Mouse (Mus musculus) heart, postnatal 0 days (tissue): ENCODE results near the gene Nubp2. TPM values are rescaled to one million over a fixed set of nuclear protein-coding genes. Genes with fewer than 3 reads are reported as not detected.

Experiments used
- ATAC-seq: fragments of 200-750 bp; cut with Nextera tagmentation; 2 replicates; pipeline ENCODE4 v1.8.0; 2017; ENCODE audit warnings: low read depth, moderate number of reproducible peaks, moderate library complexity; ENCODE audit not compliant: insufficient read depth
- DNase-seq: peaks from one replicate; pipeline ENCODE4 v3.0.0-alpha.2; 2016; ENCODE audit warnings: low spot score
- H3K27ac ChIP-seq: fragments of 300-500 bp; sonication (generic); 2 replicates; pipeline ENCODE4 v1.5.1; 2014; ENCODE audit warnings: low read depth, mild to moderate bottlenecking
- H3K27me3 ChIP-seq: fragments of 300-500 bp; sonication (generic); 2 replicates; pipeline ENCODE4 v1.6.1; 2014; ENCODE audit warnings: low read length, mixed read lengths; ENCODE audit not compliant: control insufficient read depth, insufficient read depth
- H3K36me3 ChIP-seq: fragments of 300-500 bp; sonication (generic); replicated peaks from 2 replicates; pipeline ENCODE4 v1.6.1; 2014; ENCODE audit warnings: low read length, mixed read lengths; ENCODE audit not compliant: control insufficient read depth, insufficient read depth
- H3K4me1 ChIP-seq: fragments of 300-500 bp; sonication (generic); 2 replicates; pipeline ENCODE4 v1.6.1; 2014; ENCODE audit warnings: antibody characterized with exemption; ENCODE audit not compliant: control insufficient read depth, insufficient read depth
- H3K4me2 ChIP-seq: fragments of 300-500 bp; sonication (generic); 2 replicates; pipeline ENCODE4 v1.6.1; 2014; ENCODE audit warnings: low read depth, mild to moderate bottlenecking, low read length, moderate library complexity
- H3K4me3 ChIP-seq: fragments of 300-500 bp; sonication (generic); 2 replicates; pipeline ENCODE4 v1.5.1; 2014; ENCODE audit warnings: low read depth, low read length
- H3K9ac ChIP-seq: fragments of 300-500 bp; sonication (generic); replicated peaks from 2 replicates; pipeline ENCODE4 v1.6.1; 2014; ENCODE audit warnings: low read depth, low read length, mixed read lengths
- H3K9me3 ChIP-seq: fragments of 300-500 bp; sonication (generic); replicated peaks from 2 replicates; pipeline ENCODE4 v1.6.1; 2016; ENCODE audit warnings: low read length; ENCODE audit not compliant: control insufficient read depth
- CTCF ChIP-seq: IDR thresholded peaks from 2 replicates; pipeline ENCODE4 v1.5.1; 2016; ENCODE audit warnings: antibody characterized with exemption, control low read depth, low read depth
- EP300 ChIP-seq: IDR thresholded peaks from 2 replicates; pipeline ENCODE4 v1.6.1; 2016; ENCODE audit warnings: antibody characterized with exemption, low read depth
- WGBS: fragments of 180-500 bp; shearing (Covaris S2); extraction: QIAGEN DNeasy Blood & Tissue Kit; methylation state at CpG from one replicate; pipeline ENCODE4 v1.1.7; 2014; 5-methylcytosine and 5-hydroxymethylcytosine counted together
- polyA plus RNA-seq: library from polyadenylated mRNA; unstranded; fragments of >200 nt; fragmentation: Nextera tagmentation; extraction: Ambion mirVana; gene quantifications from 2 replicates; pipeline ENCODE4 v1.2.1, GENCODE M21; 2015
- total RNA-seq: library from RNA; depleted of rRNA; stranded (reverse); fragments of >200 nt; gene quantifications from 2 replicates; pipeline ENCODE4 v1.2.3, GENCODE M21; 2014; ENCODE audit warnings: low replicate concordance

Gene Nubp2
- total and polyA plus RNA-seq, 2 experiments from 2014 or later: 31.3 to 44.9 TPM

DNA sequence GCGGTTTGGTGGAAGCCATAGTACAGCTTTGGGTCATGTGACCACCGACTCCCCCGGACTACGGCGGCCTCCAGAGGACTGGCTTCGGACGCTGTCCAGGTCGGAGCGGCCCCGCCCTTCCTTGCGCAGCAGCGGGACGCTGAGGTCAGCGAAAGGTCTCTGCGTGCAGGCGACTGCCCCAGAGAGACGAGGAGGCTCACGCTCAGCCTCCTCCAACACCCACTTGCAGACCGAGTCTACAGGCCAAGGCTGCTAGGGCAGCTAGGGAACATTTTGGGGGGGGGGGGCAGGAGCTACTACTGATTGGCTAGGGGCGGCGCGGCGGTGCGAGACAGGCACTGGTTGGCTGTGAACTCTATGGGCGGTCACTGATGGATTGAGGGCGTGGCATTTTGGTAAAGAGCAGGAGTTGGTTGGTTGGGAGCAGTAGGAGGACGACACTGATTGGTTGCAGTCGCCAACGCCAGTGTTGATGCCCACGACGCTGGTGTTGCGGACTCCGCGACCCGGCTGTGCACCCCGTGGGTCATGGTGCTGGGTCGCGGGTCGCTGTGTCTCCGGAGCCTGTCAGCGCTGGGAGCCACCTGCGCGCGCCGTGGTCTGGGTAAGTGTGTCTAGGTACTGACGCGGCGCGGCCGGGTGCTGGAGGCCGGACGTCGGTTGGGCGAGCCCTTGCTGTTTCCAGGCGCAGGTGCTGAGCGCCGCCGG is 35.9 kb downstream of the Nubp2 start, which contains the start of gene Fahd1:
Gene Fahd1, minus strand, starts transcription at position 300 of the 708 bp plus-strand sequence.
- peak within 1 kb of the TSS; percentile 89 for H3K4me2 ChIP-seq
- TF ChIP-seq CTCF (no peak), EP300 (peak; percentile 76)
- H3K27me3 ChIP-seq: no peaks in the 10 kb centered on the region
- peak within 1 kb of the TSS; percentile 93 for H3K27ac ChIP-seq
- H3K9ac ChIP-seq: peak within 1 kb of the TSS; percentile 72
- DNase-seq: peak; percentile 99
- peak; percentile 96 for ATAC-seq
- whole genome bisulfite sequencing: under 1% methylated on average over 58 of the region's 58 CpGs
- peak within 1 kb of the TSS; percentile 65 for H3K4me3 ChIP-seq
- no peaks in the 10 kb centered on the region for H3K9me3 ChIP-seq
- H3K36me3 ChIP-seq: peaks cover 24% of the 10 kb centered on the region
- peaks cover 17% of the 10 kb centered on the region for H3K4me1 ChIP-seq

DNA sequence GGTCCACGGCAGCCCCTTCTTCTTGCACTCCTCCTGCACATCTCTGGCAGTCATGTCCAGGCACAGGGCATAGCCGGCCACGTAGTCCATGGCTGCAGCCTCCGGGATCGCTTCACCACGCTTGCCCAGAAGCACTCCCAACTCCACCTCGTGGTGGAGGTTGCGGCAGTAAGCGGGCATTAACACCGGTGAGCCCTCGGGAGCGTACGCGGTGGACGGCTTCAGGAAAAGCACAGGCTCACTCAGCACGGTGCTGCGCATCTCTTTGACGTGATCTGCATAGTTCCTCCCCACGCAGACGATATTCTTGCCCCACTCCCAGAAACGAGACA is 36.5 kb downstream of the Nubp2 start:
- no peaks in the 10 kb centered on the region for H3K27me3 ChIP-seq
- TF ChIP-seq EP300 (no peak; the same call in 1 of the 2 replicates), CTCF (peak; percentile 45)
- peak overlapping the region; percentile 93 for H3K27ac ChIP-seq
- H3K4me1 ChIP-seq: peaks cover 22% of the 10 kb centered on the region
- peaks cover 19% of the 10 kb centered on the region for H3K36me3 ChIP-seq
- peak overlapping the region; percentile 72 for H3K9ac ChIP-seq
- no peaks in the 10 kb centered on the region for H3K9me3 ChIP-seq
- H3K4me3 ChIP-seq: peak overlapping the region; percentile 65
- peak overlapping the region; percentile 89 for H3K4me2 ChIP-seq
- peak; percentile 33 for DNase-seq
- peak; percentile 47 for ATAC-seq
- 1% methylated on average over 21 of the region's 21 CpGs for WGBS

- Histone ChIP-seq H3K27ac (peak overlapping the region; percentile 93), H3K36me3 (peaks cover 10% of the 10 kb centered on the region), H3K27me3 (no peaks in the 10 kb centered on the region), H3K9me3 (no peaks in the 10 kb centered on the region), H3K4me2 (peak overlapping the region; percentile 89), H3K9ac (peak overlapping the region; percentile 12), H3K4me1 (peaks cover 27% of the 10 kb centered on the region), H3K4me3 (peak overlapping the region; percentile 65)
- TF ChIP-seq CTCF (no peak), EP300 (no peak)
- DNase-seq: no peak
- no peak for ATAC-seq
Measured at GRCm38 (mm10) chr17:24848600-24849031, 37.5 kb downstream of the Nubp2 start.

DNA sequence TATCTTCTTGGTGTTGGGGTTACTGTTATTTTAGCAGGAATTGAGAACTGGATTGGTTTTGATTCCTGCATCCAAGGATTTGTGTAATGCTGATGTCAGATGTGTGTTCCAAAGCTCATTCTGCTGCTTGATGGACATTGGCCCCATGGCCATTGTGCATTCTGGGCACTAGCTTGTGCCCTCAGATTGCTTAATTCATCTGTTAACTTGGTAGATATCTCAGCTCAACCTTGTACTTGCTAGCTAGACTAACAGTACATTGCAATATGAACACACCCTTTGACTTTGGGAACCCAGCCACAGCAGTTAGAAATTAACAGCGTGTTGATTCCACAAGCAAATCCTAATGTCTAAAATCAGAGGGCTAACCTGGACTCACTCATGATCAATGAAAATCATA is 38.8 kb downstream of the Nubp2 start:
- no peaks in the 10 kb centered on the region for H3K36me3 ChIP-seq
- H3K4me3 ChIP-seq: no peak overlapping the region
- WGBS: 95% methylated on average over 1 of the region's 1 CpGs

DNA sequence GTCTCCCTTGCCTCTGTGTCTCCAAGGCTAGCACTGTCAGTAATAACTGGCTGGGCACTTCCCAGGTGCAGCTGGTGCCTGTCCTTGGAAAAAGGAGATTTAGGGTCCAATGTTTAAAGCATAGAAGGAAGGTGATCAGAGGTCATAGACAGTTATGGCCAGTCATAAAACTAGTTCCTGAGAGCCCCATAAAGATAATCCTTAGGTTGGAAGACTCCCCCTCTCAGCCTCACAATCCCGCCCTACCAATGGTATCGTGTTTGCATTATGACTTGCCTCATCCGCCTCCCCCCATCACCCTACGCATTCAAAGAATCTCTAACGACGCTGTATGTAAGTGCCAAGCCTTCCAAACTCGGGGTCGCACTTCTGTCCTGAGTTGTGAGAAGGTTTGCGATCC is 41.6 kb downstream of the Nubp2 start:
- Histone ChIP-seq H3K9ac (no peak overlapping the region; the same call in 1 of the 2 replicates), H3K27ac (peak overlapping the region; percentile 64), H3K4me2 (peak overlapping the region; percentile 48), H3K9me3 (no peaks in the 10 kb centered on the region), H3K4me3 (no peak overlapping the region), H3K4me1 (peaks cover 17% of the 10 kb centered on the region), H3K36me3 (no peaks in the 10 kb centered on the region), H3K27me3 (no peaks in the 10 kb centered on the region)
- WGBS: 38% methylated on average over 9 of the region's 9 CpGs
- no peak for ATAC-seq
- no peak for DNase-seq
- TF ChIP-seq CTCF (no peak), EP300 (no peak)

More for the DNA sequence above, 38.8 kb downstream of the Nubp2 start:
- H3K27ac ChIP-seq: no peak overlapping the region
- H3K9me3 ChIP-seq: no peaks in the 10 kb centered on the region
- TF ChIP-seq CTCF (no peak), EP300 (no peak)
- H3K9ac ChIP-seq: no peak overlapping the region
- DNase-seq: no peak
- ATAC-seq: no peak
- H3K4me1 ChIP-seq: peaks cover 27% of the 10 kb centered on the region
- H3K27me3 ChIP-seq: no peaks in the 10 kb centered on the region
- no peak overlapping the region for H3K4me2 ChIP-seq
